ENCODE assay signal across 8 mouse cellular contexts in genomic region chr11:69799394-69800137, GRCm38 (mm10). TPM values are rescaled to one million over a fixed set of nuclear protein-coding genes. Genes with fewer than 3 reads are reported as not detected.
DNase-seq lines count a peak whose midpoint lies in the region; ATAC-seq lines count a peak whose summit lies in the region.

No protein-coding gene starts in this region.

- H3K4me3 ChIP-seq in forebrain, embryonic 10.5 days = peak overlapping the region; percentile 58
- peak overlapping the region; percentile 57 for H3K4me3 ChIP-seq in limb, embryonic 13.5 days

- peak overlapping the region; percentile 95 for H3K27ac ChIP-seq in forebrain, embryonic 10.5 days
- no peak overlapping the region for H3K27ac ChIP-seq in limb, embryonic 13.5 days

- H3K36me3 ChIP-seq in forebrain, embryonic 10.5 days (replicated peaks) = no peaks in the 10 kb centered on the region
- no peaks in the 10 kb centered on the region for H3K36me3 ChIP-seq in limb, embryonic 13.5 days
- no peaks in the 10 kb centered on the region for H3K36me3 ChIP-seq in splenic B cell, adult 2 months (ENCODE audit: control insufficient read depth, insufficient read depth, low read length, poor library complexity, severe bottlenecking)

- H3K27me3 ChIP-seq in forebrain, embryonic 10.5 days (ENCODE audit: poor library complexity, severe bottlenecking) = peaks cover 97% of the 10 kb centered on the region
- peaks cover 91% of the 10 kb centered on the region for H3K27me3 ChIP-seq in limb, embryonic 13.5 days
- H3K27me3 ChIP-seq in splenic B cell, adult 2 months (ENCODE audit: control insufficient read depth, insufficient read depth, low read length, poor library complexity, severe bottlenecking) = no peaks in the 10 kb centered on the region

- peak; percentile 48 to 53 for DNase-seq in spleen, adult 18-20 months
- DNase-seq in spleen, adult 12 weeks (ENCODE audit: low spot score) = no peak
- DNase-seq in forebrain, embryonic 10.5 days (ENCODE audit: extremely low spot score, low spot score) = no peak
- DNase-seq in splenic B cell, adult 2 months (ENCODE audit: low read depth, low spot score) = peak; percentile 78
- no peak for DNase-seq in left cerebral cortex, adult 18-20 months (ENCODE audit: low spot score in 2 of 2)
- no peak for DNase-seq in thymus, postnatal 10 days (ENCODE audit: low spot score in 2 of 2)

- peak overlapping the region; percentile 92 for H3K4me2 ChIP-seq in limb, embryonic 13.5 days (replicated peaks)

- H3K9me3 ChIP-seq in forebrain, embryonic 10.5 days = no peaks in the 10 kb centered on the region
- no peaks in the 10 kb centered on the region for H3K9me3 ChIP-seq in limb, embryonic 13.5 days

- WGBS in forebrain, embryonic 10.5 days = 26% methylated on average over 12 of the region's 12 CpGs
- 28% methylated on average over 12 of the region's 12 CpGs for WGBS in limb, embryonic 13.5 days

- ATAC-seq in limb, embryonic 13.5 days (ENCODE audit: low FRiP score, low read depth) = no peak
- ATAC-seq in megakaryocyte-erythroid progenitor cell, adult 5-6 weeks (replicated peaks; ENCODE audit: low FRiP score, low TSS enrichment, poor library complexity, severe bottlenecking) = no peak

- 0 out of 2 replicates have a peak overlapping the region, but pooled peaks have one; percentile 25 for H3K9ac ChIP-seq in limb, embryonic 13.5 days

- peaks cover 71% of the 10 kb centered on the region for H3K4me1 ChIP-seq in forebrain, embryonic 10.5 days
- peaks cover 69% of the 10 kb centered on the region for H3K4me1 ChIP-seq in limb, embryonic 13.5 days

RNA-seq across cellular contexts. Expression of gene Fgf11, which starts 2.1 kb away (rescaled TPM):
- polyA plus RNA-seq in forebrain, embryonic 10.5 days (2016; fragmentation: Nextera tagmentation; extraction: Ambion mirVana) = 0.73 TPM in 2 replicates
- 2.8 and 2.9 TPM in 2 replicates for polyA plus RNA-seq in limb, embryonic 13.5 days (2015; fragmentation: Nextera tagmentation; extraction: Ambion mirVana)
- 10 to 100 TPM; 17.1 to 18.5 TPM for total RNA-seq in left cerebral cortex, adult 18-20 months (2021)
- total RNA-seq in megakaryocyte-erythroid progenitor cell, adult 5-6 weeks (2014; fragmentation: Nextera tagmentation) = 0.57 and 0.63 TPM in 2 replicates
- 2.3 TPM in 1 of 2 replicates, not detected in the other for total RNA-seq in megakaryocyte-erythroid progenitor cell, adult 5-6 weeks (2017)

RNA-seq across cellular contexts. Expression of gene Chrnb1, which starts 3.8 kb away (rescaled TPM):
- 1.0 and 1.5 TPM in 2 replicates for polyA plus RNA-seq in forebrain, embryonic 10.5 days (2016; fragmentation: Nextera tagmentation; extraction: Ambion mirVana)
- polyA plus RNA-seq in limb, embryonic 13.5 days (2015; fragmentation: Nextera tagmentation; extraction: Ambion mirVana) = 23.6 and 27.7 TPM in 2 replicates
- total RNA-seq in left cerebral cortex, adult 18-20 months (2021) = 1 to 10 TPM; 1.2 TPM
- total RNA-seq in megakaryocyte-erythroid progenitor cell, adult 5-6 weeks (2014; fragmentation: Nextera tagmentation) = 2.3 TPM in 1 of 2 replicates, not detected in the other
- 0.28 and 1.9 TPM in 2 replicates for total RNA-seq in megakaryocyte-erythroid progenitor cell, adult 5-6 weeks (2017)

RNA-seq across cellular contexts. Expression of gene Tmem102, which starts 5.9 kb away (rescaled TPM):
- polyA plus RNA-seq in forebrain, embryonic 10.5 days (2016; fragmentation: Nextera tagmentation; extraction: Ambion mirVana) = 0.71 and 0.95 TPM in 2 replicates
- 2.5 and 2.6 TPM in 2 replicates for polyA plus RNA-seq in limb, embryonic 13.5 days (2015; fragmentation: Nextera tagmentation; extraction: Ambion mirVana)
- total RNA-seq in left cerebral cortex, adult 18-20 months (2021) = under 1 TPM in 1 of 2 experiments, not detected in 1; 0.26 TPM
- total RNA-seq in megakaryocyte-erythroid progenitor cell, adult 5-6 weeks (2014; fragmentation: Nextera tagmentation) = not detected in 2 replicates
- total RNA-seq in megakaryocyte-erythroid progenitor cell, adult 5-6 weeks (2017) = not detected in 2 replicates

RNA-seq across cellular contexts. Expression of gene Gm39566, which starts 15.5 kb away (rescaled TPM):
- polyA plus RNA-seq in forebrain, embryonic 10.5 days (2016; fragmentation: Nextera tagmentation; extraction: Ambion mirVana) = not detected in 2 replicates
- not detected in 2 replicates for polyA plus RNA-seq in limb, embryonic 13.5 days (2015; fragmentation: Nextera tagmentation; extraction: Ambion mirVana)
- not detected for total RNA-seq in left cerebral cortex, adult 18-20 months (2021)
- not detected in 2 replicates for total RNA-seq in megakaryocyte-erythroid progenitor cell, adult 5-6 weeks (2014; fragmentation: Nextera tagmentation)
- not detected in 2 replicates for total RNA-seq in megakaryocyte-erythroid progenitor cell, adult 5-6 weeks (2017)

RNA-seq across cellular contexts. Expression of gene Spem2, which starts 18.7 kb away (rescaled TPM):
- polyA plus RNA-seq in forebrain, embryonic 10.5 days (2016; fragmentation: Nextera tagmentation; extraction: Ambion mirVana) = not detected in 2 replicates
- polyA plus RNA-seq in limb, embryonic 13.5 days (2015; fragmentation: Nextera tagmentation; extraction: Ambion mirVana) = not detected in 2 replicates
- not detected for total RNA-seq in left cerebral cortex, adult 18-20 months (2021)
- total RNA-seq in megakaryocyte-erythroid progenitor cell, adult 5-6 weeks (2014; fragmentation: Nextera tagmentation) = not detected in 2 replicates
- not detected in 2 replicates for total RNA-seq in megakaryocyte-erythroid progenitor cell, adult 5-6 weeks (2017)

Comparison
In these comparisons a context has a peak if more than half of its experiments do, and no peak if none do; other contexts are left out.
1. DNase-seq: peak in spleen, adult 18-20 months (2 of 2) and splenic B cell, adult 2 months (single experiment); none in spleen, adult 12 weeks (single experiment), forebrain, embryonic 10.5 days (single experiment), left cerebral cortex, adult 18-20 months (0 of 2) and thymus, postnatal 10 days (0 of 2).
2. RNA of gene Fgf11, which starts 2.1 kb away (total RNA-seq): 17.1 to 18.5 TPM in left cerebral cortex, adult 18-20 months; 0.57 to 2.3 TPM in megakaryocyte-erythroid progenitor cell, adult 5-6 weeks; every median in the first group is over 4 times any median in the second.